Mouse (Mus musculus) MEL (cell line): ENCODE measurements at regions not wholly inside any gene's neighbourhood (a gene's known extent, or its start where the extent isn't known, plus 50 kb on each side); places are given as distances from the start of the nearest gene placed in this dataset.

Source experiments
- DNase-seq: peaks from one replicate; pipeline ENCODE4 v3.0.0; 2011; ENCODE audit warnings: low read depth, low spot score
- H3K27ac ChIP-seq: 2 replicates; pipeline ENCODE4 v1.5.1; 2012; ENCODE audit warnings: low read depth, mild to moderate bottlenecking, control low read depth, low read length, moderate library complexity; ENCODE audit not compliant: control insufficient read depth
- H3K27me3 ChIP-seq, 2 experiments: fragments of 150-350 bp in 1 of 2; sonication (generic) in 1 of 2; 2 replicates each; pipeline ENCODE4 v1.6.1; 2012; ENCODE audit warnings: low read length in 2 of 2, mild to moderate bottlenecking in 2 of 2, improper control_type of control experiment in 1 of 2, moderate library complexity in 1 of 2; ENCODE audit not compliant: insufficient read depth in 2 of 2, control insufficient read depth in 1 of 2
- H3K36me3 ChIP-seq, 2 experiments: 2 replicates each; pipeline ENCODE4 v1.6.1; 2012 to 2014; ENCODE audit warnings: low read length in 2 of 2, improper control_type of control experiment in 1 of 2, inconsistent platforms in 1 of 2, mild to moderate bottlenecking in 1 of 2; ENCODE audit not compliant: insufficient read depth in 2 of 2, control insufficient read depth in 1 of 2
- H3K4me1 ChIP-seq, 2 experiments: fragments of 150-350 bp in 1 of 2; sonication (generic) in 1 of 2; 2 replicates each; pipeline ENCODE4 v1.6.1; 2012; ENCODE audit warnings: low read length in 2 of 2, improper control_type of control experiment in 1 of 2, mild to moderate bottlenecking in 1 of 2; ENCODE audit not compliant: insufficient read depth in 2 of 2, control insufficient read depth in 1 of 2
- H3K4me3 ChIP-seq, 2 experiments: fragments of 150-350 bp in 1 of 2; sonication (generic) in 1 of 2; 2 replicates each; pipeline ENCODE4 v1.5.1; 2012; ENCODE audit warnings: low read depth in 2 of 2, low read length in 2 of 2, mild to moderate bottlenecking in 2 of 2, moderate library complexity in 2 of 2, control low read depth in 1 of 2, improper control_type of control experiment in 1 of 2; ENCODE audit not compliant: control insufficient read depth in 1 of 2, insufficient read depth in 1 of 2
- H3K79me2 ChIP-seq: 2 replicates; pipeline ENCODE4 v1.6.1; 2012; ENCODE audit warnings: mild to moderate bottlenecking, low read length, moderate library complexity; ENCODE audit not compliant: control insufficient read depth, poor library complexity, insufficient read depth
- H3K9ac ChIP-seq: 2 replicates; pipeline ENCODE4 v1.6.1; 2012; ENCODE audit warnings: low read depth, mild to moderate bottlenecking, control low read depth, low read length, moderate library complexity; ENCODE audit not compliant: control insufficient read depth, poor library complexity, severe bottlenecking
- H3K9me3 ChIP-seq: fragments of 150-350 bp; sonication (generic); replicated peaks from 2 replicates; pipeline ENCODE4 v1.6.1; 2012; ENCODE audit warnings: mild to moderate bottlenecking, low read length, improper control_type of control experiment, moderate library complexity; ENCODE audit not compliant: insufficient read depth
- CHD2 ChIP-seq: IDR thresholded peaks from 2 replicates; pipeline ENCODE4 v1.6.1; 2011; ENCODE audit warnings: low read length, improper control_type of control experiment
- CTCF ChIP-seq, 3 experiments: IDR thresholded peaks in 2 of 3; conservative IDR thresholded peaks in 1 of 3; 2 replicates each; pipeline ENCODE4 v1.5.1; 2011 to 2012; ENCODE audit warnings: low read length in 3 of 3, low read depth in 2 of 3, mild to moderate bottlenecking in 2 of 3, improper control_type of control experiment in 1 of 3, inconsistent platforms in 1 of 3, mixed read lengths in 1 of 3, moderate library complexity in 1 of 3; ENCODE audit not compliant: control insufficient read depth in 1 of 3, insufficient read depth in 1 of 3, poor library complexity in 1 of 3, severe bottlenecking in 1 of 3
- E2F4 ChIP-seq: IDR thresholded peaks from 2 replicates; pipeline ENCODE4 v1.6.1; 2011; ENCODE audit warnings: low read depth, low read length, improper control_type of control experiment, borderline replicate concordance
- ETS1 ChIP-seq: IDR thresholded peaks from 2 replicates; pipeline ENCODE4 v1.6.1; 2012; ENCODE audit warnings: low read depth, mild to moderate bottlenecking, inconsistent platforms, low read length, improper control_type of control experiment, moderate library complexity
- GABPA ChIP-seq: IDR thresholded peaks from 2 replicates; pipeline ENCODE4 v1.6.1; 2012; ENCODE audit warnings: low read depth, mild to moderate bottlenecking, inconsistent platforms, low read length, improper control_type of control experiment, moderate library complexity
- GATA1 ChIP-seq: IDR thresholded peaks from 2 replicates; pipeline ENCODE4 v1.6.1; 2011; ENCODE audit warnings: low read depth, low read length, improper control_type of control experiment
- JUND ChIP-seq: IDR thresholded peaks from 2 replicates; pipeline ENCODE4 v1.6.1; 2011; ENCODE audit warnings: low read depth, mild to moderate bottlenecking, improper control_type of control experiment, low read length
- MAFK ChIP-seq: IDR thresholded peaks from 2 replicates; pipeline ENCODE4 v1.6.1; 2011; ENCODE audit warnings: low read depth, mild to moderate bottlenecking, low read length, improper control_type of control experiment, borderline replicate concordance
- MAX ChIP-seq: IDR thresholded peaks from 2 replicates; pipeline ENCODE4 v1.6.1; 2011; ENCODE audit warnings: low read length, improper control_type of control experiment
- MAZ ChIP-seq: IDR thresholded peaks from 2 replicates; pipeline ENCODE4 v1.6.1; 2012; ENCODE audit warnings: low read depth, mild to moderate bottlenecking, inconsistent platforms, low read length, improper control_type of control experiment
- MXI1 ChIP-seq: IDR thresholded peaks from 2 replicates; pipeline ENCODE4 v1.6.1; 2011; ENCODE audit warnings: mild to moderate bottlenecking, low read depth, low read length, improper control_type of control experiment
- MYB ChIP-seq: IDR thresholded peaks from 2 replicates; pipeline ENCODE4 v1.6.1; 2011; ENCODE audit warnings: mild to moderate bottlenecking, low read depth, low read length, improper control_type of control experiment
- NRF1 ChIP-seq: IDR thresholded peaks from 2 replicates; pipeline ENCODE4 v1.6.1; 2014; ENCODE audit warnings: low read depth, mild to moderate bottlenecking, inconsistent platforms, low read length, improper control_type of control experiment, moderate library complexity; ENCODE audit not compliant: poor library complexity, insufficient read depth, severe bottlenecking
- POLR2AphosphoS2 ChIP-seq: IDR thresholded peaks from 2 replicates; pipeline ENCODE4 v1.6.1; 2011; ENCODE audit warnings: low read length, improper control_type of control experiment
- POLR2AphosphoS5 ChIP-seq: IDR thresholded peaks from 2 replicates; pipeline ENCODE4 v1.6.1; 2012; ENCODE audit warnings: low read depth, borderline replicate concordance, mild to moderate bottlenecking, inconsistent platforms, low read length, moderate library complexity, mixed read lengths
- RAD21 ChIP-seq: IDR thresholded peaks from 2 replicates; pipeline ENCODE4 v1.6.1; 2011; ENCODE audit warnings: mild to moderate bottlenecking, low read depth, low read length, improper control_type of control experiment
- TBP ChIP-seq: IDR thresholded peaks from 2 replicates; pipeline ENCODE4 v1.8.0; 2011; ENCODE audit warnings: low read depth, low read length, improper control_type of control experiment
- TCF12 ChIP-seq: IDR thresholded peaks from 2 replicates; pipeline ENCODE4 v1.6.1; 2014; ENCODE audit warnings: low read depth, mild to moderate bottlenecking, inconsistent platforms, low read length, improper control_type of control experiment, moderate library complexity
- UBTF ChIP-seq: IDR thresholded peaks from 2 replicates; pipeline ENCODE4 v1.6.1; 2012; ENCODE audit warnings: low read depth, mild to moderate bottlenecking, inconsistent platforms, low read length, improper control_type of control experiment, moderate library complexity, borderline replicate concordance; ENCODE audit not compliant: insufficient read depth
- USF1 ChIP-seq: IDR thresholded peaks from 2 replicates; pipeline ENCODE4 v1.6.1; 2014; ENCODE audit warnings: low read depth, mild to moderate bottlenecking, inconsistent platforms, low read length, improper control_type of control experiment, moderate library complexity
- USF2 ChIP-seq, 2 experiments: IDR thresholded peaks; 2 replicates each; pipeline ENCODE4 v1.6.1; 2011 to 2012; ENCODE audit warnings: improper control_type of control experiment in 2 of 2, low read length in 2 of 2, borderline replicate concordance in 1 of 2, inconsistent platforms in 1 of 2, low read depth in 1 of 2, mild to moderate bottlenecking in 1 of 2; ENCODE audit not compliant: insufficient read depth in 1 of 2
- ZC3H11A ChIP-seq: IDR thresholded peaks from 2 replicates; pipeline ENCODE4 v1.6.1; 2012; ENCODE audit warnings: low read depth, mild to moderate bottlenecking, inconsistent platforms, low read length, improper control_type of control experiment
- ZKSCAN1 ChIP-seq: IDR thresholded peaks from 2 replicates; pipeline ENCODE4 v1.6.1; 2012; ENCODE audit warnings: low read depth, mild to moderate bottlenecking, inconsistent platforms, low read length, improper control_type of control experiment, moderate library complexity
- ZMIZ1 ChIP-seq: IDR thresholded peaks from 2 replicates; pipeline ENCODE4 v1.6.1; 2012; ENCODE audit warnings: low read depth, mild to moderate bottlenecking, inconsistent platforms, low read length, improper control_type of control experiment, moderate library complexity

GRCm38 (mm10) chr2:117543301-117543782 lies 200.5 kb upstream of the Rasgrp1 start:
- H3K4me3 ChIP-seq = no peak overlapping the region
- no peaks in the 10 kb centered on the region for H3K36me3 ChIP-seq
- no peak overlapping the region for H3K27ac ChIP-seq
- no peaks in the 10 kb centered on the region for H3K9me3 ChIP-seq
- H3K4me1 ChIP-seq = no peaks in the 10 kb centered on the region
- no peak for TF ChIP-seq MYB
- no peak for TF ChIP-seq ZMIZ1
- no peak for TF ChIP-seq GABPA
- TF ChIP-seq TCF12 = no peak
- no peak for TF ChIP-seq ZKSCAN1
- no peak for TF ChIP-seq RAD21
- no peak for TF ChIP-seq UBTF
- no peak for TF ChIP-seq POLR2AphosphoS5
- TF ChIP-seq ZC3H11A = no peak
- no peak for TF ChIP-seq NRF1
- no peak for TF ChIP-seq JUND
- TF ChIP-seq MXI1 = no peak
- TF ChIP-seq GATA1 = no peak
- no peak for TF ChIP-seq MAX
- no peak for TF ChIP-seq CHD2
- H3K27me3 ChIP-seq = no peaks in the 10 kb centered on the region
- no peak overlapping the region for H3K9ac ChIP-seq
- H3K79me2 ChIP-seq = no peaks in the 10 kb centered on the region
- DNase-seq = no peak

GRCm38 (mm10) chr2:117548273-117548672 lies 205.5 kb upstream of the Rasgrp1 start:
- TF ChIP-seq USF1 = no peak
- no peak for TF ChIP-seq E2F4
- TF ChIP-seq POLR2AphosphoS2 = no peak
- no peak for TF ChIP-seq MAFK
- no peak for TF ChIP-seq TBP
- TF ChIP-seq CTCF (IDR thresholded peaks at IDR 0.05 in 2 of 3, conservative IDR thresholded peaks at IDR 0.05 in 1 of 3; ENCODE audit: control insufficient read depth in 1 of 3, insufficient read depth in 1 of 3, low read depth in 2 of 3, low read length in 3 of 3, poor library complexity in 1 of 3, severe bottlenecking in 1 of 3) = no peak
- no peak for TF ChIP-seq NRF1
- TF ChIP-seq TCF12 = no peak
- TF ChIP-seq UBTF = no peak
- no peak for TF ChIP-seq MXI1
- TF ChIP-seq MAZ = no peak
- TF ChIP-seq ETS1 = no peak
- no peak for TF ChIP-seq USF2 (IDR thresholded peaks at IDR 0.05; ENCODE audit: borderline replicate concordance in 1 of 2, insufficient read depth in 1 of 2, low read depth in 1 of 2, low read length in 2 of 2)
- no peak for TF ChIP-seq MYB
- TF ChIP-seq, all 39 proteins: peak for 0
- H3K36me3 ChIP-seq = no peaks in the 10 kb centered on the region
- no peak overlapping the region for H3K27ac ChIP-seq
- no peak for DNase-seq
- no peaks in the 10 kb centered on the region for H3K9me3 ChIP-seq
- H3K79me2 ChIP-seq = no peaks in the 10 kb centered on the region
- H3K4me3 ChIP-seq = no peak overlapping the region
- no peak overlapping the region for H3K9ac ChIP-seq
- no peaks in the 10 kb centered on the region for H3K4me1 ChIP-seq
- H3K27me3 ChIP-seq = no peaks in the 10 kb centered on the region
